Mouse (Mus musculus): Measurements from ENCODE around the gene Rbbp7.

The Rbbp7 gene

GRCm38 (mm10) chrX:162761716-162762395 lies 1.7 kb downstream of the Rbbp7 start:
- POLR2A ChIA-PET, result interaction anchor here (0.6 to 15.3 kb wide), 27 partner anchors 9 to 258 kb away, joined by 3 to 300 read pairs (median 6); partner anchors contain the start of gene Ctps2 (in 1 of the 4)
- CTCF ChIA-PET, result interaction anchor here in 1 of 4 experiments (0.6 kb wide), 1 partner anchor 14 kb away, joined by 3 read pairs; no protein-coding TSS in a partner anchor

- POLR2A ChIA-PET, result interaction anchor here (0.6 to 9.9 kb wide), 23 partner anchors 9 to 75 kb away, joined by 3 to 217 read pairs (median 6); partner anchors contain the start of gene Rbbp7 (in 3 of the 4)
- CTCF ChIA-PET, result interaction anchor here in 2 of 4 experiments (0.6 to 0.7 kb wide), 2 partner anchors 44 to 77 kb away, joined by 3 read pairs; no protein-coding TSS in a partner anchor
These were observed 10.5 kb downstream of the Rbbp7 start for GRCm38 (mm10) chrX:162770726-162771125.

- ChIA-PET CTCF (no interaction called here), POLR2A (interaction anchor here (0.6 to 12.1 kb wide), 9 partner anchors 12 to 145 kb away, joined by 3 to 135 read pairs (median 4); no protein-coding TSS in a partner anchor)
These were observed 28.2 kb downstream of the Rbbp7 start for GRCm38 (mm10) chrX:162788372-162788771.

GRCm38 (mm10) chrX:162791392-162791791 lies 31.2 kb downstream of the Rbbp7 start:
- ChIA-PET POLR2A (interaction anchor here in 2 of 4 experiments (0.9 to 12.1 kb wide), 21 partner anchors 8 to 70 kb away, joined by 3 to 135 read pairs (median 4); partner anchors contain the start of gene Rbbp7 (in 1 of the 2)), CTCF (interaction anchor here (0.7 to 2.0 kb wide), 13 partner anchors 9 to 69 kb away, joined by 3 to 7 read pairs (median 4); no protein-coding TSS in a partner anchor)

GRCm38 (mm10) chrX:162800371-162800770 lies 40.2 kb downstream of the Rbbp7 start:
- ChIA-PET CTCF (interaction anchor here in 3 of 4 experiments (0.5 to 1.4 kb wide), 14 partner anchors 9 to 273 kb away, joined by 3 to 7 read pairs (median 3); no protein-coding TSS in a partner anchor), POLR2A (interaction anchor here (0.6 to 2.5 kb wide), 20 partner anchors 9 to 73 kb away, joined by 3 to 14 read pairs (median 4); partner anchors contain the start of gene Rbbp7 (in 1 of the 4))

GRCm38 (mm10) chrX:162828016-162828415 lies 67.8 kb downstream of the Rbbp7 start:
- ChIA-PET CTCF (no interaction called here), POLR2A (interaction anchor here in 3 of 4 experiments (0.5 to 2.4 kb wide), 26 partner anchors 8 to 972 kb away, joined by 3 to 17 read pairs (median 3); partner anchors contain the start of gene Rbbp7 (in 2 of the 3))
